Mouse (Mus musculus) bone marrow, adult 2 months (tissue): ENCODE results near the gene Fam189a1. TPM values are rescaled to one million over a fixed set of nuclear protein-coding genes. Genes with fewer than 3 reads are reported as not detected.

Source experiments
- H3K27ac ChIP-seq: fragments of 200-500 bp; 2 replicates; pipeline ENCODE4 v1.5.1; 2012; ENCODE audit warnings: low read depth, mild to moderate bottlenecking, control low read depth, inconsistent platforms, low read length; ENCODE audit not compliant: control insufficient read depth, poor library complexity, insufficient read depth
- H3K4me1 ChIP-seq: fragments of 200-500 bp; 2 replicates; pipeline ENCODE4 v1.6.1; 2011; ENCODE audit warnings: low read length; ENCODE audit not compliant: control insufficient read depth, insufficient read depth
- H3K4me3 ChIP-seq: fragments of 200-500 bp; replicated peaks from 2 replicates; pipeline ENCODE3; 2011; ENCODE audit warnings: mild to moderate bottlenecking, low read depth, low read length, control low read depth; ENCODE audit not compliant: control insufficient read depth
- CTCF ChIP-seq: fragments of 200-500 bp; IDR thresholded peaks from 2 replicates; pipeline ENCODE4 v1.5.1; 2011; ENCODE audit warnings: low read length, control low read depth; ENCODE audit not compliant: control insufficient read depth, insufficient read depth
- POLR2A ChIP-seq: fragments of 200-500 bp; IDR thresholded peaks from 2 replicates; pipeline ENCODE4 v1.6.1; 2011; ENCODE audit warnings: low read depth, mild to moderate bottlenecking, control low read depth, low read length, borderline replicate concordance; ENCODE audit not compliant: control insufficient read depth
- WGBS: fragments of 180-500 bp; shearing (Covaris S2); methylation state at CpG from one replicate; pipeline ENCODE4 v1.1.7; 2018; 5-methylcytosine and 5-hydroxymethylcytosine counted together
- polyA plus RNA-seq: library from polyadenylated mRNA; stranded (reverse); fragments of >200 nt; gene quantifications from 2 replicates; pipeline ENCODE4 v1.2.4, GENCODE M21; 2011; ENCODE audit warnings: low replicate concordance; ENCODE audit not compliant: missing spikeins, insufficient read depth, insufficient read length

Gene Fam189a1
- polyA plus RNA-seq, 1 experiment, result not detected

- 43% methylated on average over 2 of the region's 2 CpGs for WGBS
- Histone ChIP-seq H3K4me1 (no peaks in the 10 kb centered on the region), H3K27ac (no peak overlapping the region), H3K4me3 (no peak overlapping the region)
- TF ChIP-seq POLR2A (no peak), CTCF (no peak)
Measured at GRCm38 (mm10) chr7:64839281-64839680, 317.1 kb downstream of the Fam189a1 start.

GRCm38 (mm10) chr7:64830214-64830995, 326.0 kb downstream of the Fam189a1 start:
- WGBS, result 47% methylated on average over 5 of the region's 5 CpGs
- H3K4me1 ChIP-seq, result no peaks in the 10 kb centered on the region
- H3K4me3 ChIP-seq, result no peak overlapping the region
- TF ChIP-seq POLR2A (no peak), CTCF (no peak)
- H3K27ac ChIP-seq, result no peak overlapping the region

- TF ChIP-seq POLR2A, result no peak
- no peak for TF ChIP-seq CTCF
- Histone ChIP-seq H3K4me1 (no peaks in the 10 kb centered on the region), H3K27ac (no peak overlapping the region), H3K4me3 (no peak overlapping the region)
- WGBS, result 74% methylated on average over 5 of the region's 5 CpGs
Measured at GRCm38 (mm10) chr7:64821081-64821480, 335.3 kb downstream of the Fam189a1 start.

- no peak overlapping the region for H3K4me3 ChIP-seq
- 87% methylated on average over 9 of the region's 9 CpGs for WGBS
- H3K4me1 ChIP-seq, result no peaks in the 10 kb centered on the region
- H3K27ac ChIP-seq, result no peak overlapping the region
- TF ChIP-seq CTCF (no peak), POLR2A (no peak)
Measured at GRCm38 (mm10) chr7:64819683-64820082, 336.7 kb downstream of the Fam189a1 start.

DNA sequence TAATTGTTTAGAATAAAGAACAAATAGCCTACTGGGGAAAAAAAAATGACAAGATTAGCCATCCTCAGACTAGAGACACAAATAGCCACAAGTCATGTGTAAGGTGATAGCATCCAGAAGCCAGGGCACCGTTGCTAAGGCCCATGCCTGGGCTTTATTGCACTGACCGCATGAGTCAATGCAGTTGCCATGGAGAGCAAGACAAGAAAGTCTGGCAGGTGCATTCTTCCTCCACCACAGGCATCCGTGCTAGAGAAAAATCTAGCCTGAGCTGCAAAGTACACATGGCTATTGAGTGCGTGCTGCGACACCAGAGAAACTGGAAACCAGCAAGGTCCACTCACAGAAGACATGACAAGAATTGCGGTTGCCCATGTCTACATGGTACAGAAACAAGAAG, 347.5 kb downstream of the Fam189a1 start:
- Histone ChIP-seq H3K27ac (no peak overlapping the region), H3K4me3 (no peak overlapping the region), H3K4me1 (no peaks in the 10 kb centered on the region)
- 85% methylated on average over 6 of the region's 6 CpGs for WGBS
- no peak for TF ChIP-seq POLR2A
- no peak for TF ChIP-seq CTCF

GRCm38 (mm10) chr7:64805100-64805499, 351.3 kb downstream of the Fam189a1 start:
- no peak overlapping the region for H3K27ac ChIP-seq
- 75% methylated on average over 8 of the region's 8 CpGs for WGBS
- H3K4me3 ChIP-seq, result no peak overlapping the region
- no peaks in the 10 kb centered on the region for H3K4me1 ChIP-seq
- TF ChIP-seq POLR2A (no peak), CTCF (no peak)

GRCm38 (mm10) chr7:64795554-64795953, 360.8 kb downstream of the Fam189a1 start:
- H3K27ac ChIP-seq, result no peak overlapping the region
- WGBS, result 71% methylated on average over 6 of the region's 6 CpGs
- H3K4me3 ChIP-seq, result no peak overlapping the region
- TF ChIP-seq CTCF (no peak), POLR2A (no peak)
- no peaks in the 10 kb centered on the region for H3K4me1 ChIP-seq

DNA sequence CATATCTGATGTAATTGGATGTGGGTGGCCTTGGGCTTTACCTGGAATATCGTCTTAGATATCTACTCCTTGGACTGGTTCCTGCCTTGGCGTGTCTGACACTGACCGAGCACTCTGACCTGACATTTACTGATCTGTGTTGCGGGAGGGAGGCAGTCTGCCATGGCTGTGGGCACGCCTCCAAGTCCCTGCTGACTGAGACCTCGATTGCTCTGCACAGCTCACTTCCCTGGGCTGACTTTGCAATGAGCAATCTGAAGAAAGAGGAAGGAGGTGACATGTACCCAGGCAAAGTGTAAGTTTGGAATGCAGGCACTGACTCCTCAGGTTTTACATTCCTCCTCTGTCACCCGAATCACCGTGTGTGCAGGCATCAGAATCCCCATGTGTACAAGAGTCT, 364.3 kb downstream of the Fam189a1 start:
- Histone ChIP-seq H3K27ac (no peak overlapping the region), H3K4me3 (no peak overlapping the region), H3K4me1 (no peaks in the 10 kb centered on the region)
- 15% methylated on average over 8 of the region's 8 CpGs for WGBS
- no peak for TF ChIP-seq CTCF
- TF ChIP-seq POLR2A, result no peak
